Mouse (Mus musculus) heart, adult 2 months (tissue): ENCODE results near the gene Gipc1. TPM values are rescaled to one million over a fixed set of nuclear protein-coding genes. Genes with fewer than 3 reads are reported as not detected.

Experiments
- DNase-seq, 2 experiments: peaks; one replicate each; pipeline ENCODE4 v3.0.0; 2021
- H3K27ac ChIP-seq: fragments of 200-600 bp; 2 replicates; pipeline ENCODE4 v1.8.1; 2022
- H3K27me3 ChIP-seq: fragments of 200-500 bp; 2 replicates; pipeline ENCODE4 v1.6.1; 2012; ENCODE audit warnings: mild to moderate bottlenecking, low read length, inconsistent platforms, mixed read lengths; ENCODE audit not compliant: control insufficient read depth, insufficient read depth
- H3K36me3 ChIP-seq: fragments of 200-500 bp; 2 replicates; pipeline ENCODE4 v1.6.1; 2012; ENCODE audit warnings: low read length, inconsistent platforms; ENCODE audit not compliant: control insufficient read depth, insufficient read depth
- H3K4me1 ChIP-seq: fragments of 200-500 bp; 2 replicates; pipeline ENCODE4 v1.6.1; 2011; ENCODE audit warnings: low read length; ENCODE audit not compliant: control insufficient read depth, insufficient read depth
- H3K4me3 ChIP-seq: fragments of 200-600 bp; 2 replicates; pipeline ENCODE4 v1.8.1; 2022
- H3K79me2 ChIP-seq: fragments of 200-500 bp; replicated peaks from 2 replicates; pipeline ENCODE4 v1.6.1; 2012; ENCODE audit warnings: mild to moderate bottlenecking, inconsistent platforms, low read length, moderate library complexity, mixed read lengths; ENCODE audit not compliant: control insufficient read depth, insufficient read depth
- H3K9ac ChIP-seq: fragments of 200-500 bp; 2 replicates; pipeline ENCODE4 v1.6.1; 2012; ENCODE audit warnings: low read depth, mild to moderate bottlenecking, control low read depth, inconsistent platforms, low read length, mixed read lengths
- CTCF ChIP-seq: fragments of 200-600 bp; IDR thresholded peaks from 2 replicates; pipeline ENCODE4 v1.8.1; 2022; ENCODE audit warnings: antibody characterized with exemption, mild to moderate bottlenecking, moderate library complexity
- EP300 ChIP-seq: fragments of 200-500 bp; IDR thresholded peaks from 2 replicates; pipeline ENCODE4 v1.6.1; 2011; ENCODE audit warnings: low read depth, low read length, control low read depth; ENCODE audit not compliant: insufficient read depth
- POLR2A ChIP-seq: fragments of 200-500 bp; IDR thresholded peaks from 2 replicates; pipeline ENCODE4 v1.6.1; 2011; ENCODE audit warnings: mild to moderate bottlenecking, low read depth, low read length, control low read depth; ENCODE audit not compliant: insufficient read depth
- WGBS: fragments of 180-500 bp; shearing (Covaris S2); methylation state at CpG from one replicate; pipeline ENCODE4 v1.1.7; 2018; 5-methylcytosine and 5-hydroxymethylcytosine counted together
- intact Hi-C: fragments of 180-260 bp; cut with DNase I; formaldehyde crosslinking; loops from one replicate; pipeline ENCODE4 v1.15.1; 2025
- polyA plus RNA-seq: library from polyadenylated mRNA; depleted of rRNA; stranded (reverse); fragments of >200 nt; gene quantifications from 2 replicates; pipeline ENCODE4 v1.2.3, GENCODE M21; 2012
- total RNA-seq, 2 experiments: library from RNA; stranded (reverse); gene quantifications; 2 replicates each; pipeline ENCODE4 v1.2.3; 2021

The Gipc1 gene
- total and polyA plus RNA-seq, 3 experiments = 23.8 to 27.7 (median 25.6) TPM

GRCm38 (mm10) chr8:83611921-83612320 is 40.6 kb upstream of the Gipc1 start:
- no peak for TF ChIP-seq POLR2A
- no peak for TF ChIP-seq EP300
- TF ChIP-seq CTCF = no peak
- intact Hi-C loops = no loop called here
- no peaks in the 10 kb centered on the region for H3K27me3 ChIP-seq
- no peak overlapping the region for H3K9ac ChIP-seq
- H3K4me3 ChIP-seq = no peak overlapping the region
- H3K27ac ChIP-seq = no peak overlapping the region
- 96% methylated on average over 4 of the region's 4 CpGs for WGBS
- peaks cover 2% of the 10 kb centered on the region for H3K79me2 ChIP-seq
- peaks cover 6% of the 10 kb centered on the region for H3K4me1 ChIP-seq
- no peak for DNase-seq
- H3K36me3 ChIP-seq = peaks cover 2% of the 10 kb centered on the region; the same call in 1 of the 2 replicates

- intact Hi-C loops = no loop called here
- Histone ChIP-seq H3K9ac (no peak overlapping the region), H3K4me1 (peaks cover 6% of the 10 kb centered on the region), H3K27ac (no peak overlapping the region), H3K4me3 (no peak overlapping the region), H3K27me3 (no peaks in the 10 kb centered on the region), H3K36me3 (peaks cover 2% of the 10 kb centered on the region; the same call in 1 of the 2 replicates), H3K79me2 (peaks cover 2% of the 10 kb centered on the region)
- WGBS = 83% methylated on average over 4 of the region's 4 CpGs
- DNase-seq = no peak
- TF ChIP-seq CTCF = no peak
- no peak for TF ChIP-seq EP300
- no peak for TF ChIP-seq POLR2A
Measured at GRCm38 (mm10) chr8:83613695-83614094, 38.8 kb upstream of the Gipc1 start.

GRCm38 (mm10) chr8:83616625-83617024 is 35.9 kb upstream of the Gipc1 start:
- no peaks in the 10 kb centered on the region for H3K4me1 ChIP-seq
- no peak for DNase-seq
- no peak for TF ChIP-seq POLR2A
- TF ChIP-seq CTCF = no peak
- no peak for TF ChIP-seq EP300
- H3K27me3 ChIP-seq = no peaks in the 10 kb centered on the region
- no peak overlapping the region for H3K4me3 ChIP-seq
- H3K36me3 ChIP-seq = no peaks in the 10 kb centered on the region
- intact Hi-C loops = no loop called here
- no peak overlapping the region for H3K9ac ChIP-seq
- H3K79me2 ChIP-seq = no peaks in the 10 kb centered on the region
- no peak overlapping the region for H3K27ac ChIP-seq

- H3K4me1 ChIP-seq = no peaks in the 10 kb centered on the region
- intact Hi-C loops = no loop called here
- no peaks in the 10 kb centered on the region for H3K36me3 ChIP-seq
- DNase-seq = no peak
- no peak overlapping the region for H3K27ac ChIP-seq
- H3K9ac ChIP-seq = no peak overlapping the region
- H3K4me3 ChIP-seq = no peak overlapping the region
- H3K79me2 ChIP-seq = no peaks in the 10 kb centered on the region
- H3K27me3 ChIP-seq = no peaks in the 10 kb centered on the region
- WGBS = 74% methylated on average over 2 of the region's 2 CpGs
- no peak for TF ChIP-seq CTCF
- TF ChIP-seq EP300 = no peak
Measured at GRCm38 (mm10) chr8:83617111-83617510, 35.4 kb upstream of the Gipc1 start.

- intact Hi-C loops = no loop called here
- no peaks in the 10 kb centered on the region for H3K4me1 ChIP-seq
- TF ChIP-seq EP300 (no peak), CTCF (no peak), POLR2A (no peak)
- no peak overlapping the region for H3K9ac ChIP-seq
- no peak for DNase-seq
- H3K27ac ChIP-seq = no peak overlapping the region
- H3K36me3 ChIP-seq = no peaks in the 10 kb centered on the region
- H3K79me2 ChIP-seq = no peaks in the 10 kb centered on the region
- WGBS = 97% methylated on average over 2 of the region's 2 CpGs
- H3K4me3 ChIP-seq = no peak overlapping the region
- no peaks in the 10 kb centered on the region for H3K27me3 ChIP-seq
Measured at GRCm38 (mm10) chr8:83618566-83618965, 33.9 kb upstream of the Gipc1 start.

GRCm38 (mm10) chr8:83619568-83620285 is 32.8 kb upstream of the Gipc1 start:
- intact Hi-C loops = loop anchor here (5.0 kb wide), 1 partner anchor 517 kb away; no protein-coding TSS in a partner anchor

More at GRCm38 (mm10) chr8:83619568-83620285, 32.8 kb upstream of the Gipc1 start:
- H3K27ac ChIP-seq = no peak overlapping the region
- TF ChIP-seq POLR2A = no peak
- no peak for TF ChIP-seq EP300
- no peak for TF ChIP-seq CTCF
- WGBS = 71% methylated on average over 9 of the region's 9 CpGs
- no peak for DNase-seq
- no peak overlapping the region for H3K4me3 ChIP-seq
- no peaks in the 10 kb centered on the region for H3K79me2 ChIP-seq
- H3K27me3 ChIP-seq = no peaks in the 10 kb centered on the region
- H3K36me3 ChIP-seq = no peaks in the 10 kb centered on the region
- H3K9ac ChIP-seq = no peak overlapping the region
- no peaks in the 10 kb centered on the region for H3K4me1 ChIP-seq
